ENCODE assay signal across 21 mouse cellular contexts in the genomic region with DNA sequence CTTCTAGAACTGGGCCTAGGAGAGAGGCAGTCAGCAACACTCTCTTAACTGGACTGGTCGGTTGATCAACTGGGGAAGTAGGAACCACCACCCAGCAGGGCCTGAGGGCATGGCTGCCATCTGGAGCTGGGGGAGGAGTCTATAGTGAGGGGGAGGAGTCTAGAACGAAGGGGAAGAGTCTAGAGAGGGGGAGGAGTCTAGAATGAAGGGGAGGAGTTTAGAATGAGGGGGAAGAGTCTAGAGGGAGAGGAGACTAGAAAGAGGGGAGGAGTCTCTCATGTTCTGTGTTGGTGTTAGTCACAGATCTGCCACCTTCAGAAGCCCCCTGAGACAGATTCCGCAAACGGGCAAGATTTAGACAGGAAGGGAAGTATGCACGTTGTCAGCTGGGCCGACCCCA. TPM values are rescaled to one million over a fixed set of nuclear protein-coding genes. Genes with fewer than 3 reads are reported as not detected.
DNase-seq lines count a peak whose midpoint lies in the region; ATAC-seq and TF ChIP-seq lines count a peak whose summit lies in the region.
"Had no signal": no experiment of that assay in that cellular context is flagged by ENCODE, and none has a peak within 500 bp of the region (broad histone marks: within the 10 kb centered on the region; RNA-seq: fewer than 3 reads in every experiment).

No protein-coding gene starts in this region.

- no peak overlapping the region for H3K4me2 ChIP-seq in forebrain, embryonic 11.5 days (ENCODE audit: low read depth, low read length, severe bottlenecking)
- H3K4me2 ChIP-seq: embryonic facial prominence, embryonic 15.5 days; heart, embryonic 11.5 days; intestine, embryonic 15.5 days; lung, embryonic 14.5 days had no signal

- no peak overlapping the region for H3K4me3 ChIP-seq in MEL (ENCODE audit: control insufficient read depth in 1 of 2, insufficient read depth in 1 of 2, low read depth in 2 of 2, low read length in 2 of 2)
- H3K4me3 ChIP-seq in forebrain, embryonic 10.5 days: no peak overlapping the region
- H3K4me3 ChIP-seq in forebrain, embryonic 11.5 days (ENCODE audit: low read depth, low read length): no peak overlapping the region
- H3K4me3 ChIP-seq: embryonic facial prominence, embryonic 15.5 days; hindbrain, embryonic 10.5 days; intestine, embryonic 15.5 days; megakaryocyte, embryonic 14.5 days had no signal

- peak in 1 of 2 experiments; percentile 24; a peak in 1 of 4 replicates for TF ChIP-seq POLR2A in MEL (IDR thresholded peaks at IDR 0.05; ENCODE audit: control insufficient read depth in 1 of 2, insufficient read depth in 1 of 2, low read depth in 1 of 2, low read length in 2 of 2, poor library complexity in 1 of 2)

- no peak for TF ChIP-seq EP300 in MEL (IDR thresholded peaks at IDR 0.05; ENCODE audit: low read depth in 1 of 2, low read length in 2 of 2)

- H3K27me3 ChIP-seq in MEL (ENCODE audit: control insufficient read depth in 1 of 2, insufficient read depth in 2 of 2, low read length in 2 of 2): no peaks in the 10 kb centered on the region
- H3K27me3 ChIP-seq in forebrain, embryonic 10.5 days (ENCODE audit: poor library complexity, severe bottlenecking): peaks cover 20% of the 10 kb centered on the region
- peaks cover 3% of the 10 kb centered on the region; the same call in 1 of the 2 replicates for H3K27me3 ChIP-seq in forebrain, embryonic 11.5 days (ENCODE audit: control insufficient read depth, insufficient read depth, low read length)
- H3K27me3 ChIP-seq: Patski had no signal

- no peak overlapping the region for H3K9ac ChIP-seq in MEL (ENCODE audit: control insufficient read depth, low read depth, low read length, poor library complexity, severe bottlenecking)
- no peak overlapping the region for H3K9ac ChIP-seq in forebrain, embryonic 11.5 days (ENCODE audit: low read length)
- H3K9ac ChIP-seq: embryonic facial prominence, embryonic 15.5 days; intestine, embryonic 15.5 days; lung, embryonic 14.5 days had no signal

- 78% methylated on average over 6 of the region's 6 CpGs for WGBS in forebrain, embryonic 10.5 days
- 76% methylated on average over 6 of the region's 6 CpGs for WGBS in forebrain, embryonic 11.5 days

- H3K4me1 ChIP-seq in MEL (ENCODE audit: control insufficient read depth in 1 of 2, insufficient read depth in 2 of 2, low read length in 2 of 2): peaks cover 6 to 28% of the 10 kb centered on the region in 2 experiments
- H3K4me1 ChIP-seq in forebrain, embryonic 10.5 days: peaks cover 13% of the 10 kb centered on the region
- H3K4me1 ChIP-seq in forebrain, embryonic 11.5 days (replicated peaks; ENCODE audit: control insufficient read depth, insufficient read depth, low read length): no peaks in the 10 kb centered on the region

- no peaks in the 10 kb centered on the region for H3K79me2 ChIP-seq in MEL (ENCODE audit: control insufficient read depth, insufficient read depth, low read length, poor library complexity)

- DNase-seq in CD4-positive helper T cell, adult 2 months (ENCODE audit: low read depth, low spot score): peak; percentile 39
- DNase-seq in MEL (ENCODE audit: low read depth, low spot score): peak; percentile 77
- no peak for DNase-seq in kidney, adult 18-20 months
- no peak for DNase-seq in forebrain, embryonic 10.5 days (ENCODE audit: extremely low spot score, low spot score)
- no peak for DNase-seq in forebrain, embryonic 11.5 days (ENCODE audit: low spot score)
- DNase-seq: adrenal gland, adult 2 months; gastrocnemius, postnatal 10 days; kidney, postnatal 14 days; layer of hippocampus, adult 9-11 months; left cerebral cortex, postnatal 4 days; lung, embryonic 14.5 days; right cerebral cortex, postnatal 25 days had no signal

- TF ChIP-seq RAD21 in MEL (IDR thresholded peaks at IDR 0.05; ENCODE audit: low read depth, low read length): no peak

- peaks cover 0 to 14% of the 10 kb centered on the region in 2 experiments; a peak in 3 of 4 replicates for H3K36me3 ChIP-seq in MEL (ENCODE audit: control insufficient read depth in 1 of 2, insufficient read depth in 2 of 2, low read length in 2 of 2)
- H3K36me3 ChIP-seq in forebrain, embryonic 10.5 days (replicated peaks): no peaks in the 10 kb centered on the region
- H3K36me3 ChIP-seq in forebrain, embryonic 11.5 days (ENCODE audit: control insufficient read depth, insufficient read depth, low read length): no peaks in the 10 kb centered on the region
- H3K36me3 ChIP-seq: embryonic facial prominence, embryonic 15.5 days; hindbrain, embryonic 10.5 days; intestine, embryonic 15.5 days had no signal

- no peak overlapping the region for H3K27ac ChIP-seq in MEL (ENCODE audit: control insufficient read depth, low read depth, low read length)
- no peak overlapping the region for H3K27ac ChIP-seq in forebrain, embryonic 10.5 days
- no peak overlapping the region for H3K27ac ChIP-seq in forebrain, embryonic 11.5 days (ENCODE audit: low read depth, low read length)
- H3K27ac ChIP-seq: embryonic facial prominence, embryonic 15.5 days; hindbrain, embryonic 10.5 days; intestine, embryonic 15.5 days had no signal

- no peak for TF ChIP-seq CTCF in MEL (IDR thresholded peaks at IDR 0.05 in 2 of 3, conservative IDR thresholded peaks at IDR 0.05 in 1 of 3; ENCODE audit: control insufficient read depth in 1 of 3, insufficient read depth in 1 of 3, low read depth in 2 of 3, low read length in 3 of 3, poor library complexity in 1 of 3, severe bottlenecking in 1 of 3)

- H3K9me3 ChIP-seq in MEL (replicated peaks; ENCODE audit: insufficient read depth, low read length): no peaks in the 10 kb centered on the region
- H3K9me3 ChIP-seq in forebrain, embryonic 10.5 days: no peaks in the 10 kb centered on the region
- no peaks in the 10 kb centered on the region for H3K9me3 ChIP-seq in forebrain, embryonic 11.5 days (ENCODE audit: control insufficient read depth, low read length)
- H3K9me3 ChIP-seq: embryonic facial prominence, embryonic 15.5 days; hindbrain, embryonic 10.5 days; intestine, embryonic 15.5 days; megakaryocyte, embryonic 14.5 days had no signal

- peak; percentile 19 to 37; a peak in 1 of 4 replicates for ATAC-seq in hematopoietic stem cell, adult 5-6 weeks (replicated peaks in 1 of 2; ENCODE audit: insufficient read depth in 1 of 2, low FRiP score in 2 of 2, low TSS enrichment in 1 of 2, low read depth in 1 of 2, poor library complexity in 2 of 2, severe bottlenecking in 2 of 2)
- peak; percentile 78 for ATAC-seq in megakaryocyte, adult 5-6 weeks (ENCODE audit: poor library complexity, severe bottlenecking)
- no peak for ATAC-seq in forebrain, embryonic 11.5 days (replicated peaks; ENCODE audit: low FRiP score)
- ATAC-seq: forebrain, embryonic 16.5 days; intestine, embryonic 15.5 days; Patski had no signal

TF ChIP-seq in MEL, 35 proteins besides CTCF, POLR2A, EP300 and RAD21:
- TF ChIP-seq UBTF (IDR thresholded peaks at IDR 0.05; ENCODE audit: borderline replicate concordance, insufficient read depth, low read depth, low read length) (no peak), ETS1 (IDR thresholded peaks at IDR 0.05; ENCODE audit: low read depth, low read length) (no peak), POLR2AphosphoS2 (IDR thresholded peaks at IDR 0.05; ENCODE audit: low read length) (no peak), JUND (IDR thresholded peaks at IDR 0.05; ENCODE audit: low read depth, low read length) (no peak), E2F4 (IDR thresholded peaks at IDR 0.05; ENCODE audit: borderline replicate concordance, low read depth, low read length) (no peak), HCFC1 (IDR thresholded peaks at IDR 0.05; ENCODE audit: low read depth, low read length) (no peak), MYC (IDR thresholded peaks at IDR 0.05; ENCODE audit: low read depth, low read length) (no peak), MXI1 (IDR thresholded peaks at IDR 0.05; ENCODE audit: low read depth, low read length) (no peak), KAT2A (conservative IDR thresholded peaks at IDR 0.05; ENCODE audit: low read depth, low read length) (no peak), MAZ (IDR thresholded peaks at IDR 0.05; ENCODE audit: low read depth, low read length) (no peak)

RNA-seq across cellular contexts. Expression of a gene that starts 11.7 kb away (rescaled TPM):
- 42.2 and 60.3 TPM in 2 replicates for total RNA-seq in MEL (2012; rRNA removed)
- polyA plus RNA-seq in MEL (2012; ENCODE audit: insufficient read depth in 1 of 2, insufficient read length in 2 of 2, low read depth in 1 of 2, low replicate concordance in 2 of 2, missing spikeins in 1 of 2): 10 to 100 TPM in 1 of 2 experiments, not detected in 1; 51.4 TPM
- total RNA-seq in hematopoietic stem cell, adult 5-6 weeks (2017): 4.8 and 14.2 TPM in 2 replicates
- total RNA-seq in megakaryocyte, adult 5-6 weeks (2015): 3.5 and 6.2 TPM in 2 replicates
- 1.8 and 4.2 TPM in 2 replicates for total RNA-seq in megakaryocyte, adult 5-6 weeks (2017)
- polyA plus RNA-seq in forebrain, embryonic 10.5 days (2016; fragmentation: Nextera tagmentation; extraction: Ambion mirVana): 1.4 and 1.8 TPM in 2 replicates
- 1.1 and 1.3 TPM in 2 replicates for polyA plus RNA-seq in forebrain, embryonic 11.5 days (2014; fragmentation: Nextera tagmentation; extraction: Ambion mirVana)

RNA-seq across cellular contexts. Expression of a gene that starts 29.8 kb away (rescaled TPM):
- total RNA-seq in MEL (2012; rRNA removed): 17.0 and 17.5 TPM in 2 replicates
- polyA plus RNA-seq in MEL (2012; ENCODE audit: insufficient read depth in 1 of 2, insufficient read length in 2 of 2, low read depth in 1 of 2, low replicate concordance in 2 of 2, missing spikeins in 1 of 2): 10 to 100 TPM in 1 of 2 experiments, not detected in 1; 16.1 TPM
- 40.8 and 56.5 TPM in 2 replicates for total RNA-seq in hematopoietic stem cell, adult 5-6 weeks (2017)
- 3.6 and 4.2 TPM in 2 replicates for total RNA-seq in megakaryocyte, adult 5-6 weeks (2015)
- total RNA-seq in megakaryocyte, adult 5-6 weeks (2017): 9.6 and 11.4 TPM in 2 replicates
- polyA plus RNA-seq in forebrain, embryonic 10.5 days (2016; fragmentation: Nextera tagmentation; extraction: Ambion mirVana): not detected in 2 replicates
- polyA plus RNA-seq in forebrain, embryonic 11.5 days (2014; fragmentation: Nextera tagmentation; extraction: Ambion mirVana): 0.12 and 0.20 TPM in 2 replicates

RNA-seq across cellular contexts. Expression of a gene that starts 30.0 kb away (rescaled TPM):
- 79.9 and 94.7 TPM in 2 replicates for total RNA-seq in MEL (2012; rRNA removed)
- polyA plus RNA-seq in MEL (2012; ENCODE audit: insufficient read depth in 1 of 2, insufficient read length in 2 of 2, low read depth in 1 of 2, low replicate concordance in 2 of 2, missing spikeins in 1 of 2): 100 to 1,000 TPM; 106 to 128 TPM
- 213 and 221 TPM in 2 replicates for total RNA-seq in hematopoietic stem cell, adult 5-6 weeks (2017)
- total RNA-seq in megakaryocyte, adult 5-6 weeks (2015): 309 and 324 TPM in 2 replicates
- 275 and 304 TPM in 2 replicates for total RNA-seq in megakaryocyte, adult 5-6 weeks (2017)
- 3.3 and 3.6 TPM in 2 replicates for polyA plus RNA-seq in forebrain, embryonic 10.5 days (2016; fragmentation: Nextera tagmentation; extraction: Ambion mirVana)
- 3.9 and 5.4 TPM in 2 replicates for polyA plus RNA-seq in forebrain, embryonic 11.5 days (2014; fragmentation: Nextera tagmentation; extraction: Ambion mirVana)
- polyA plus RNA-seq: Patski had no signal

Comparison
In these comparisons a context has a peak if more than half of its experiments do, and no peak if none do; other contexts are left out.
1. DNase-seq: peak in CD4-positive helper T cell, adult 2 months (single experiment) and MEL (single experiment); none in kidney, adult 18-20 months (single experiment), forebrain, embryonic 10.5 days (single experiment) and forebrain, embryonic 11.5 days (single experiment).